Mouse (Mus musculus) brain, embryonic 18.5 days (tissue): ENCODE data around the gene Ankrd17.
"Not testable (repeated sequence)": the region's sequence is repeated elsewhere in the genome, so short reads cannot be mapped to it uniquely, and the experiment has no call there.

Experiments
- DNase-seq: peaks from one replicate; pipeline ENCODE4 v3.0.0-alpha.2; 2012; ENCODE audit warnings: low read depth, low spot score

Ankrd17 gene

DNA sequence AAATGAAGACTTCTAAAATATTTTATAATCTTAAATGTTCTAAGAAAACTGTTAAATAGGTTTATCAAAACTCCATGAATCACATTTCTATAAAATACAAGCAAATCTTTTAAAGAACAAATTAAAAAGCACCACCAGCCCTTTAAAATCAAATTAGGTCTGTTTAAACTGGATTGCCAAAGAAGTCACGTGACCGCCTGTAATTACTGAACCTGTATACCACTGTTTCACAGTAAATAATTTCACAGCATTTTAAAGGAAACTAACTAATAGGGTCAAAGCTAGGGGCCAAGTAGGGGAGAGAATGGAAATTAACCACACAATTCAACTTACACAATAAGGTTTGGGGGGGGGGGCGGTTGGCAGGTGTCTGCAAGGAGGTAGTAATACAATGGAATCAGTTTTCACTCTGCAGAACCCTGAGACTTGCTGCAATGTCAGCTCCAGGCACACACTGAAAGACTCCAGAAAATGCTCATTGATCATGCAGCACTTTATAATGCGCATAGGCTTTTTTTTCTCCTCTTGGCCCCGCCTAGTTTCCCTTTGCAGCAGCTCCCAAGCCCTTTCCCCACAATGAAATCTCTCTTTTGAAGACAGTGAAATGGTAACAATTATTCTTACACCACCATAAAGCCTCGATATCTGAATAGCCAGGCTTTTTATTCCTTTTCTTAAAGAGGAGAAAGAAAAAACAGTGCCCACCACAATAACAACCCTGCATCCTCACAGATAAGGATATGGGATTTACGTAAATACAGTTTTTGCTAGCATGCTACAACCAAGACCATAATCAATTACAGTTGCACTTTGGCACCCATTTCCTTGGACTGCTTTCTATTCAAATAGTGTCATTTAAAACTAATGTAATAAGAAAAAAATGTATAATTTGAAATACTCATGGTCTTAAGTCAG lies 27.9 kb downstream of the Ankrd17 start:
- no peak for DNase-seq

DNA sequence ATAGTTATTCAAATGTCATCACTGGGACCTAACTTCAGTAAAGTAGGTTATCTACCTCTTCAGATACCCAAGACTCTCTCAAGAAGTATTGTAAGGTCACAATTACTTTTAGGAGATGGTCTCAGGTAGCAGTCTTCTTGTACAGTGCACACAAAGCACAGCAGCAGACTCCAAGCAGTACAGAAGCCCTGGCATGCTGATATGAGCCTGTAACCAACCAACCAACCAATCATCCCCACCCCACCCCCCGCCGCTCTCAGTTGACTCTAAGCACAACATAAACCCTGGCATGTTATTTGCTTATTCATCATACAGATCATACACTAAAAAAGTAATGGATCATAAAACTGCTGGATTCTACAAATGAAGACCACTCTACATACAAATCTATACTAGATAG lies 33.9 kb downstream of the Ankrd17 start:
- DNase-seq: no peak

DNA sequence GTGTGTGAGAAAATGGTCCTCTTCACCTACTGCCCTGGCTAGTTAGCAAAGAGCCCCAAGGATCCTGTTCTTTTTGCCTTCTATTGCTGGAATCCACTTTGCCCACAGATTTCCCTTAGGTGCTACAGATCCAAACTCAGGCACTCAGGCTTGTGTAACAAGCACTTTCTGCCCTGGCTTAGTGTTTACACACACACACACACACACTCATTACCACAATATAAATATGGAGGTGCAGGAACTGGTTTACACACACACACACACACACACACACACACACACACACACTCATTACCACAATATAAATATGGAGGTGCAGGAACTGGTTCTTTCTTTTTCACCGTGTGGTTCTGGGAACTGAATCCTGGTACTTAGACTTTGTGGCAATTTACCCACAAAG lies 35.3 kb downstream of the Ankrd17 start:
- no peak for DNase-seq

DNA sequence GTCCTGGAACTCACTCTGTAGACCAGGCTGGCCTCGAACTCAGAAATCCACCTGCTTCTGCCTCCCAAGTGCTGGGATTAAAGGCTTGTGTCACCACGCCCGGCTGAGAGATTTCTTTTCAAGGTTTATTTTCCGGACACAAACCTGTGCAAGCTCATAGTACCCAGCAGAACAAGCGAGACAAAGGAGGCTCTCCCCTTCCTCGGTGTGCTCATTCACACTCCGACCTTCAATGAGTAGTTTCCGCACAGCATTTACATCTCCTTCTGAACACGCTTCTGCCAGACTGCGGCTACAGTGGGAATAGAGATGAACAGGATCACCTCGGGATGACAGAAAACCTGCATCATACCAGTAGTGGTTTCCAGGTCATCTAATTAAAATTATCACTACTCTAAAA lies 68.0 kb downstream of the Ankrd17 start:
- no peak for DNase-seq

DNA sequence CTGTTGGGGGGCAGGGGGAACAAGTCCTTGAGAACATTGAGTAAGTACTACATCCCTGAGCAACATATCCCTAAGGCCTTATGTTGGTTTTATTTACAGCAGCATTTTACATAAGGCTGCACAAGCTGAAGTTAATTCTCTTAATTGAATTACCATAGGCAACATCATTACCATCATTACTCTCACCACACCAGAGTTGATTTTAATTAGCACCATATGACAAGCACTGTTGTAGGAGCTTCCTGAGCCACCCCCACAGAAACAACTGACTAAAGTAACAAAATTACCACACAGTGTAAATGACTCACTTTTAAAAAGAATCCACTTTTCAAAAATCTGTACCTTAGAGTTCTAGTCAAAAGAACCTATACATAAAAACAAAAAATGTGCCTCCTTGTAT lies 76.5 kb downstream of the Ankrd17 start:
- DNase-seq: no peak

DNA sequence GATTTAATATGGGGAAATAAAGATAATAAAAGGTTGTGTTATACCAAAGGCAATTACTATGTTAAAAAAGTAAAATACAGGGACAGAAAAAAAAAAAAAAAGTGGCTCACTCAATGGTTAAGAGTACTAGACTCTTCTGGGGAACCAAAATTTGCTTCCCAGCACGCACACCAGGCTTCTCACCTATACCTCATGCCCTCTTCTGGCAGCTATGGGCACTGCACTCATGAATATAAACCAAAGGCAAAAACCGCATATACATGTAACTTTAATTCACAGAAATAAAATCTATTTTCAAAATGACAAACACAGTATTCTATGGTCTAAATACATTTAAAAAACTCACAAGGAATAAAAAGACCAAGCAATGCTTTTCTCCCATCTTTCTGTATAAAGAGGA lies 79.8 kb downstream of the Ankrd17 start:
- DNase-seq: no peak

DNA sequence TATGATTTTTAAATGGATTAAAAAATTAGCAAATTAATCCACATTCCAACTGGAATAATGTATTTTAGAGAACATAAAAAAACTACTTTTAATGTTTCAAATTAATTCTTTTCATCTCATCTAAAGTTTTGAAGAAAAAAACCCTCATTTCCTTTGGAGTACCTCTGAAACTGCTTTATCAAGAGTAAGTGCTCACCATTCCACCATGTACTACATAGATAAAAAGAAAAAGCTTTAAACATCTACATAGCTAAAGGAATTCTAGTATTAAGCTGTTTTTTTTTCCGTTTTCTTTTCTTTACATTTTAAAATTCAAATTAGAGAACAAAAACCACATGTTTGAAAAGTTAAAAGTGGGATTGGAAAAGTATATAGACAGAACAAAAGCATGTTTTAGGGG lies 86.3 kb downstream of the Ankrd17 start:
- no peak for DNase-seq

DNA sequence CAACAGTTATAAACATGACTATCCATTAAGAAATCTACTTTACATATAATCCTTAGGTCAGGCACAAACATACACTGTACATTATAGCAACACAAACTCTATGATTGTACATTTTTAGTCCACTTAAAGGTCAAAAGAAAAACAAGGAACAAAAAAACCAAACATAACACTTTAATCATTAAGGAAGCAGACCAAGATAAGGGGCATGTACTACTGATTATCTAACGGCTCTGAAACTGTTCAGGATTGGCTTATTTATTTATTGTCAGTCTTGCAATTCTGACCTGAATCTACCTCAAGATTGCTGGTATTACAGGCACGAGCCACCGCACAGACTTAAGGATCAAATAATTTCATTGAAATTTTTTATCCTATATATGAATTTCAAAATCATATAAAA lies 87.0 kb downstream of the Ankrd17 start:
- no peak for DNase-seq

DNA sequence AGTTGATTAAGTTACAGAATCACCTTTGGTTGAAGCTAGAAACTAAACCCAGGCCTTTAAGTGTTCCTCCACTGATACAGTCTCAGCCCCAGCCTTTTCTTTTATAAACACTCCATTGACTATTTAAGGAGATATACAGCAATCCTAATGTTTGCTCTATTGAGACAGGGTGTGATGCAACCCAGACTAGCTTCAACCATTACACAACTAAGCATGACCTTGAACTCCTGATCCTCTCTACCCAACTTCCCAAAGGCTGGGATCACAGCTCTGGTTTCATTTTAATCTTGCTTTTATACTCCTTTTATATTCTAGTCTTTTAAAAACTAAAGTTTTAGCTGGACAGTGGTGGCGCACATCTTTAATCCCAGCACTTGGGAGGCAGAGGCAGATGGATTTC lies 88.9 kb downstream of the Ankrd17 start:
- DNase-seq: no peak

DNA sequence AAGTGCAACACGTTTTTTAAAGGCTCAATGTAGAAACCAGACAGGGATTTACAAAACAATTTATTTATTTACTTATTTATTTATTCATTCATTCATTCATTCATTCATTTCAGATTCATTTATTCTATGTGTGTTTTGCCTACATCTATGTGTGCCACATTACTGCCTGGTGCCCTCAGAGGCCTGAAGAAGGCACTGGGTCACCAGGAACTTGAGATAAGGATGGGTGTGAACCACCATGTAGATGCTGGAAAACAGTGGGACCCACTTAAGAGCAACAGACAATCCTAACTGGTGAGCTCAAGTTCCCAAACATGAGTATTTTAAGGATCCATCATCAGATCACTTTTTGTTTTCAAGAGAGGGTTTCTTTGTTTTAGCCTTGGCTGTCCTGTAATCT lies 91.6 kb downstream of the Ankrd17 start:
- DNase-seq: no peak

DNA sequence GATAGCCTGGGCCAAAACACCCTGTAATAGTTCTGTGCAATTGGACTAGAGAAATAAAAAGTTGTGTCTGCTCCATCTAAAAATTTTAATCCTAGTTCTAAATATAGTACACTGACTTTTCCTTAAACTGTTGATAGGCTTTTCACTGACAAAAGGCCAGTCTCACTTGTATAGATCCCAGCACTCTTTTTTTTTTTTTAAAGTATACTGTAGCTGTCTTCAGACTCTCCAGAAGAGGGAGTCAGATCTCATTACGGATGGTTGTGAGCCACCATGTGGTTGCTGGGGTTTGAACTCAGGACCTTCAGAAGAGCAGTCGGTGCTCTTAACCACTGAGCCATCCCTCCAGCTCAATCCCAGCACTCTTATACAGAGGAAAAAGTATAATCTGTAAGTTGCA lies 104.1 kb downstream of the Ankrd17 start:
- not testable (repeated sequence) for DNase-seq

DNA sequence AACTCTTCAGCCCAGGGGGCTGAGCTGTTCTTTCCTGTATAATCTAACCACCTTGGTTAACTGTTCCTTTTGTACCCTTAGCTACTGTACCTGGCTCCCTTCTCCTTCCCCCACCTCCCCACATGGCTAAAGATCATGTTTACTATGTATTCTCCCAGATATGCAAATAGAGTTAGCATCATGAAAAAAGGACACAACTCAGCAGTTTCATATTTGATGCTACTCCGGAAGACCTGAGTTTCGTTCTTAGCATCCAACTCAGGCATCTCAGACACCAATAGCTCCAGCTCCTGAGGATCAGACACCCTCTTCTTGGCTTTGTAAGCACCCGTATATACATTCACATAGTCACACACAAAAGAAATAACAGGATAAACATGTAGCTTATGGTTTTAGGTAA lies 109.4 kb downstream of the Ankrd17 start:
- DNase-seq: no peak

DNA sequence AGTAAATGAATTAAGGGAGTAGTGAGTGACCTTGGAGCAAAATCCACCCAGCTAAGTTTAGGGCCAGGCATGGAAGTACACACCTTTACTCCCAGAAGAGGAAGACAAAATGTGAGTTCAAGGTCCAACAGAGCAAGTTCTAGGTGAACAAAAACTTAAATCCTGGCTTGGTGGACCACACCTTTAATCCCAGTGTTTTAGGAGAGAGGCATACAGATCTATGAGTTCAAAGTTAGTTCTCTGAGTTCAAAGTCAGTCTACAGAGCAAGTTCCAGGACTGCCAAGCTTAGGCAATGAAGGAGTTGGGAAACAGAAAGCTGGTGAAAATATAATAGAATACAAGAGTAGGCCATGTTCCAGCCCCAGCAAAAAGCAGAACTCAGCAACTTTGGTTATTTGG lies 118.9 kb downstream of the Ankrd17 start:
- no peak for DNase-seq

DNA sequence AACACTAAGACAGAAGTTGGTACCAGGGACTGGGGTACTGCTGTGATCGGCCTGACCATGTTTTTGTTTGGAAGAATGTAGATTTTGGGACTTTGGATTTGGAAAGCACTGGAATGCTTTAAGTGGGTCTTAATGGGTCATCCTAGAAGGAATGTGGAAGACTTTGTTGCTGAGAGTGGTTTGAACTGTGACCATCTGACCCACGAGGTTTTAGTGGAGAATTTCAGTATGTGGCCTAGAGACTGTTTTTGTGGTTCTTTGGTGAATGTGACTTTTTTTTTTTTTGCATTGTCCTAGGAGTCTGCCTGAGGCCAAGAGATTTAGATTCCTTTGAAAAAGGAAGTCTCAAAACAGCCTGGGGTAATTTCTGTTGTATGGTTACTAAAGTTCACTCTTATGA lies 119.4 kb downstream of the Ankrd17 start:
- DNase-seq: no peak

DNA sequence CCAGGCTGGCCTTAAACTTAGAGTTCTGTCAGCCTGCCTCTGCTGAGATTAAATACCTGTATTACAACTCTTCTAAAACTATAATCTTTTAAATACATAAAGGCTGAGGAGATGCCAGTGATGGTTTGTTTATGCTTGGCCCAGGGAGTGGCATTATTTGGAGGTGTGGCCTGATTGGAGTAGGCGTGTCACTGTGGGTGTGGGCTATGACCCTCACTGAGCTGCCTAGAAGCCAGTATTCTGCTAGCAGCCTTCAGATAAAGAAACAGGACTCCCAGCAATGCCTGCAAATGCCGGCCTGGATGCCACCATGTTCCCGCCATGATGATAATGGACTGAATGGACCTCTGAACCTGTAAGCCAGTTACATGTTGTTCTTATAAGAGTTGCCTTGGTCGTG lies 119.8 kb downstream of the Ankrd17 start:
- no peak for DNase-seq

DNA sequence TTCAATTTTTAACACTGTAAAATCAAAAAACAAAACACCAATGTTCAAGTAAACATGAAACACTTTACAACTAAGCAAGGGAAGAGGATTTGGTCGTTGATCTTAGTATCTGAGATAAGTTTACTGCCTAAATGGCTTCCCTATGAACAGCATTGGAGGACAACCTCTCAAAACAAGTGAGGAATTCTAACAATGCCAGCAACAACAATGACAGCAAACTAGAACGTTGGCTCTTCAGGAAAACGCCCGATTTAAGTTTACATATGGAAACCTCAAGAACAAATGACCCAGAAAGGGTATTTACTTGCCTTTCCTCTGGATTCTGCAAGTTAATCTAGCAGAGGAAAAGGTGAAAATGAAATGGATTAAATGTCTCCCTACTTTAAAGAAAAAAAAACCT lies 121.0 kb downstream of the Ankrd17 start:
- no peak for DNase-seq

DNA sequence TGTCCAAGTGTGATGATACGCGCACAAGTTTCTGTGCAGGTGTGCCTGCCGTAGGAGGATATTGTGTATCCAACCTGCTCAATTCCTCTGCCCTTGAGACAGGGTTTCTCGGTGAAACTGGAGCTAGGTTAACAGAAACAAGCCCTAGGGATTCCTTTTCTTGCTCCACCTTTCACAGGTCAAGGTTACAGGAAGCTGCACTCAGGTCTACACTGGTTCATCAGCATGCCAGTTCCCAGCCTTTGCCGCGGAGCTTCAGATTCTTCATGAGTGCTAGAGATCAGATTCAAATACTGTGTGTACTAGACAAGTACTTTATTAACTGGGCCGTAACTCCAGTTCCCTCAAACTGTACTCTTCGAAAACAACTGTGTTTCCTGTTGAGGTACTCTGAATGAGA lies 131.2 kb downstream of the Ankrd17 start:
- no peak for DNase-seq

DNA sequence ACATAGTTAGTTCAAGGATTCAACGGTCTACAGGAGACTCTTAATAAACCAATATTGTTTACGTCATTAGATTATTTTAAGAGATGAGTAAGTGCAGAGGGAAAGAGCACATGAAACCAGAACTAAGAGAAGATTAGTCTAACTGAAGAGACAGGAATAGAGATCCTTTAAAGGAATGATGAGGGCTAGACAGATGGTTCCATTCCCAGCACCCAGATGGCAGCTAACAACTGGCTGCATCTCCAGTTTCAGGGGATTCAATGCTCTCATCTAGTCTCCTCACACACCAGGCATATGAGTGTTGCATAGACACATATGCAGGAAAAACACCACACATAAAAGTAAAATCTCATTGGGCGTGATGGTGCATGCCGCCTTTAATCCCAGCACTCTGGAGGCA lies 133.1 kb downstream of the Ankrd17 start:
- DNase-seq: no peak

DNA sequence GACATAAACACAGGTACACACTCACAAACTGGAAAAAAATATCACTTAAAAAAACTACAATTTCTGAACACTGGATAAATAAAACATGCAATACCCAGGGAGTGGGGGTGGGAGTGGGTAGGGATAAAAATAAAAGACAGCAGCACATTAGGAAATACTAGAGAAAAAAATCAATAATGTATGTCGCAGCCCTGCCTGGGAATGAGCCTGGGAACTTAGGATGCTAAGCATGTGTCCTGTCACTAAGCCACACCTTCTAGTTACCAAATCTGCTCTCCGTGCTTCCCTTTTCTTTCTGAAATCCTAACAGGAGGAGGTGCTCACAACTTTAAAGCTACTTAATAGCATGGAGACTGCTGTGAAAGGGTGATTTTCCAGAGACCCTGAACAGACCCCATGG lies 136.6 kb downstream of the Ankrd17 start:
- no peak for DNase-seq

DNA sequence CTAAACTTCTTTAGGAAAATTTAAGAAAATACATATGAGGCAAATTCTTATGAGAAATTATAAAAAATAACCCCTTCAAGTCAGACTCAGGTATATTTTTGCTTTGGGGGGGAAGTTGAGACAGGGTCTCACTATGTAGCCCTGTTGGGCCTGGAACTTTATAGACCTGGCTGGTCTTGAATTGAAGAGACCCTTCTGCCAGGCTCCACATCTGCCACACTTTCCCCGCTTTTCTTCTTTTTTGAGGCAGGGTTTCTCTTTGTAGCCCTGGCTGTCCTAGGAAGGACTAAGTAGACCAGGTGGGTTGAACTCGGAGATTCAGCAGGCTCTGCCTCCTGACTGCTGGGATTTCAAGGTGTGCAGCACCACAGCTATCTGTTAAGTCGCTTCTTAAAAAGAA lies 139.7 kb downstream of the Ankrd17 start:
- no peak for DNase-seq

DNA sequence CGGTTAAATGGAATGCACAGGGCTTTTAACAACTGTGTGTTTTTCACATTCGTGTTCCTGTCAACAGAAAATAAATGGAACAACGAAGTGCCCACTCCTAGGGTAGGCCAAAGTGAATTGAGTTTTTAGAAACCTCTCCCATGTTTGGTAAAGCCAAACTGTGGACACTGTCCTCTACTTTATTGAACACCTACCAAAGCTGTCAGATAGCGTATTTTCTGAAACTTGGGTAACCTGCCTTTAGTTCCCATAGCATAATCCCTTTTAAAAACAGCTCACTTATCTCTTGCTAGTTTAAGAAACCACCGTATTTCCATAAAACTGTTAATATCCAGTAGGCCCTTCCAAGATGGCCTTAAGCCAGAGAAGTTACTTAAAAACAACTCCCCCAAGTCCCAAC lies 141.6 kb downstream of the Ankrd17 start:
- no peak for DNase-seq

DNA sequence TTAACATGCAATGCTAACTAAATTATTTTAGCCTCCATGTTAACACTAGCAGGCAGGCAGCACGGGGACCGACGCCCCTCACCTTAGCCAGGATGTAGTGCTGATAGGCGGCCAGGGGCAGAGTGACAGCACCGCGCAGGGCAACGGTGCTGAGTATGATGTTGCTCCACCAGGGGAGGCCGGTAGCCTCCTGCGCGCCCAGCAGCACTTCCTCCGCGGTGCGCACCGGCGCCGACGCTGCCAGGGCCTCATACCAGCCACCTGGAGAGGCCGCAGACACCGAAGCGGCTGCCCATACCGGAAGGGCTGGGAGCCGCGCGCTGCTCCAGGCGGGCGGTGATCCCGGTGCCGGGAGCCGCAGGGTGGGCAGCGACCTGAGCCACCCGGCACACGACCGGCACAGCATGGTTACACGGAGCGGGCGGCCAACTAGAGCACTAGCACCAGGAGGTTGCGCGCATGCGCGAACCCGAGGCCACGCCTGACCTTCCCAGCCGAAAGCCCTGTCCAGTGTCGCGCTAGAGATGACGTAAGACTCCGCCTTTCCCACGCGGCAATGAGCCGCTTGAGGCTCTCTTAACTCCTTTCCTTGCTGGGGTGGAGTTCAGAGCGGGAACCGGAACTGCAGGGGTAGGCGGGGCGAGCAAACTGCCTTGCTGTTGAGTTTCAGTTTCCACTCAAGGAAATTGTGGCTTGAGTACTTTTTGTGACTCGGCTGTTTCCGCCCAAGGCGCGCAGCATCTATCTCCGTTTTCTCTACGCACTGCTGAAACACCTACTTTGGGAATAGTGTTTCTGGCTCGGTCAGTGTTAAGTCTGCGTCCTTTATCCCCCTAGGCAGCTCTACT lies 142.6 kb downstream of the Ankrd17 start, which contains the start of gene Cox18:
Cox18 (minus strand) TSS at position 468 of the 848 bp plus-strand sequence.
- DNase-seq: peak; percentile 95

DNA sequence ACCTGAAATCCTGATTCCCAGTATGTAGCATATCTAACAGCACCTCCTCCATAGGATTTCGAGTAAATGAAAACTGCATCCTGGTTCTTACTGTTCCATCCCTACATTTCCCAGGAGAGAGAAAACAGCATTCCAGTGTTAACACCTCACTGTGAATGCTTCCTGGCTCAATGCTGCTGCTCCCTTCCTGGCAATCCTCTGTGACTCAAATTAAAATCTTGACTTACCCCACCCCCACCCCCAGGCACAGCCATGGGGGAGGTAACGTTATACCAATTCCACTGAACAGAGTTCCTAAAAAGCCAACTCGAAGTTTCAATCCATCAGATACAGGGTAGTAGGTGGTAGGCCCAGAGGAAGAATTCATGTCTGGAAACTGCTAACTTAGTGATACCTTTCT lies 143.4 kb downstream of the Ankrd17 start:
- DNase-seq: no peak
